Mouse (Mus musculus): Measurements from ENCODE around the gene Nprl2. TPM values are rescaled to one million over a fixed set of nuclear protein-coding genes. Genes with fewer than 3 reads are reported as not detected.
"Not testable (repeated sequence)": the region's sequence is repeated elsewhere in the genome, so short reads cannot be mapped to it uniquely, and the experiment has no call there.

The Nprl2 gene
- polyA plus RNA-seq, 1 experiment from 2014 or later = 73.7 TPM

GRCm38 (mm10) chr9:107563029-107563581 is 21.1 kb downstream of the Nprl2 start, which contains the start of gene Tusc2:
Gene Tusc2, plus strand, starts transcription at chr9:107563255.
- WGBS = under 1% methylated on average over 46 of the region's 46 CpGs
- Histone ChIP-seq H3K9ac (peak within 1 kb of the TSS; percentile 95), H3K9me3 (no peaks in the 10 kb centered on the region), H3K4me1 (replicated peaks) (peaks cover 43% of the 10 kb centered on the region), H3K27ac (replicated peaks) (peak within 1 kb of the TSS; percentile 80), H3K4me3 (peak within 1 kb of the TSS; percentile 97), H3K36me3 (peaks cover 69% of the 10 kb centered on the region), H3K27me3 (no peaks in the 10 kb centered on the region), H3K4me2 (peak within 1 kb of the TSS; percentile 78)
- peak; percentile 94 for ATAC-seq (ENCODE audit: low read depth)

GRCm38 (mm10) chr9:107565556-107565955 is 23.5 kb downstream of the Nprl2 start:
- not testable (repeated sequence) for H3K9ac ChIP-seq; H3K4me3 ChIP-seq; H3K9me3 ChIP-seq; ATAC-seq (ENCODE audit: low read depth); H3K27me3 ChIP-seq
- 42% methylated on average over 5 of the region's 5 CpGs for WGBS
- Histone ChIP-seq H3K36me3 (peaks cover 47% of the 10 kb centered on the region), H3K4me1 (replicated peaks) (peaks cover 56% of the 10 kb centered on the region), H3K4me2 (peak overlapping the region; percentile 78), H3K27ac (replicated peaks) (peak overlapping the region; percentile 23; the same call in 1 of the 2 replicates)

GRCm38 (mm10) chr9:107566041-107566709 is 24.1 kb downstream of the Nprl2 start:
- H3K27me3 ChIP-seq = no peaks in the 10 kb centered on the region
- no peaks in the 10 kb centered on the region for H3K9me3 ChIP-seq
- peaks cover 47% of the 10 kb centered on the region for H3K36me3 ChIP-seq
- ATAC-seq (ENCODE audit: low read depth) = no peak
- H3K27ac ChIP-seq (replicated peaks) = peak overlapping the region; percentile 63; the same call in 1 of the 2 replicates
- peaks cover 63% of the 10 kb centered on the region for H3K4me1 ChIP-seq (replicated peaks)
- H3K9ac ChIP-seq = 0 out of 2 replicates have a peak overlapping the region, but pooled peaks have one; percentile 26
- 0 out of 2 replicates have a peak overlapping the region, but pooled peaks have one; percentile 9 for H3K4me3 ChIP-seq
- H3K4me2 ChIP-seq = peak overlapping the region; percentile 27
- 60% methylated on average over 15 of the region's 15 CpGs for WGBS

GRCm38 (mm10) chr9:107566855-107567254 is 24.8 kb downstream of the Nprl2 start:
- Histone ChIP-seq H3K9ac (no peak overlapping the region), H3K36me3 (peaks cover 47% of the 10 kb centered on the region), H3K4me1 (replicated peaks) (peaks cover 69% of the 10 kb centered on the region), H3K4me3 (no peak overlapping the region), H3K27ac (replicated peaks) (peak overlapping the region; percentile 84; the same call in 1 of the 2 replicates), H3K4me2 (peak overlapping the region; percentile 96; the same call in 1 of the 2 replicates), H3K27me3 (no peaks in the 10 kb centered on the region), H3K9me3 (no peaks in the 10 kb centered on the region)
- no peak for ATAC-seq (ENCODE audit: low read depth)
- 64% methylated on average over 3 of the region's 3 CpGs for WGBS

GRCm38 (mm10) chr9:107567702-107568319 is 25.8 kb downstream of the Nprl2 start, which contains the start of gene Hyal2:
Gene Hyal2, plus strand, starts transcription at chr9:107567945.
- H3K9me3 ChIP-seq = no peaks in the 10 kb centered on the region
- peaks cover 51% of the 10 kb centered on the region for H3K36me3 ChIP-seq
- H3K9ac ChIP-seq = peak within 1 kb of the TSS; percentile 92
- ATAC-seq (ENCODE audit: low read depth) = no peak
- H3K27ac ChIP-seq (replicated peaks) = peak within 1 kb of the TSS; percentile 84
- no peaks in the 10 kb centered on the region for H3K27me3 ChIP-seq
- peak within 1 kb of the TSS; percentile 96 for H3K4me2 ChIP-seq
- peaks cover 71% of the 10 kb centered on the region for H3K4me1 ChIP-seq (replicated peaks)
- 8% methylated on average over 18 of the region's 18 CpGs for WGBS
- H3K4me3 ChIP-seq = peak within 1 kb of the TSS; percentile 85

GRCm38 (mm10) chr9:107568331-107569261 is 26.6 kb downstream of the Nprl2 start:
- Histone ChIP-seq H3K9ac (peak overlapping the region; percentile 92), H3K27ac (replicated peaks) (peak overlapping the region; percentile 84), H3K36me3 (peaks cover 58% of the 10 kb centered on the region), H3K4me2 (peak overlapping the region; percentile 96), H3K27me3 (no peaks in the 10 kb centered on the region), H3K4me3 (peak overlapping the region; percentile 85), H3K9me3 (no peaks in the 10 kb centered on the region), H3K4me1 (replicated peaks) (peaks cover 68% of the 10 kb centered on the region)
- under 1% methylated on average over 41 of the region's 41 CpGs for WGBS
- ATAC-seq (ENCODE audit: low read depth) = peak; percentile 92

GRCm38 (mm10) chr9:107569270-107569669 is 27.2 kb downstream of the Nprl2 start:
- no peaks in the 10 kb centered on the region for H3K9me3 ChIP-seq
- H3K4me2 ChIP-seq = peak overlapping the region; percentile 96
- H3K27me3 ChIP-seq = no peaks in the 10 kb centered on the region
- peak overlapping the region; percentile 85 for H3K4me3 ChIP-seq
- H3K9ac ChIP-seq = peak overlapping the region; percentile 92
- peaks cover 62% of the 10 kb centered on the region for H3K4me1 ChIP-seq (replicated peaks)
- ATAC-seq (ENCODE audit: low read depth) = peak; percentile 33
- peak overlapping the region; percentile 84 for H3K27ac ChIP-seq (replicated peaks)
- WGBS = under 1% methylated on average over 20 of the region's 23 CpGs
- peaks cover 63% of the 10 kb centered on the region for H3K36me3 ChIP-seq

GRCm38 (mm10) chr9:107570016-107570415 is 28.0 kb downstream of the Nprl2 start:
- peak overlapping the region; percentile 92 for H3K9ac ChIP-seq
- ATAC-seq (ENCODE audit: low read depth) = no peak
- WGBS = 54% methylated on average over 13 of the region's 13 CpGs
- H3K27ac ChIP-seq (replicated peaks) = peak overlapping the region; percentile 84
- peaks cover 63% of the 10 kb centered on the region for H3K36me3 ChIP-seq
- H3K9me3 ChIP-seq = no peaks in the 10 kb centered on the region
- peaks cover 59% of the 10 kb centered on the region for H3K4me1 ChIP-seq (replicated peaks)
- peak overlapping the region; percentile 96 for H3K4me2 ChIP-seq
- H3K27me3 ChIP-seq = no peaks in the 10 kb centered on the region
- H3K4me3 ChIP-seq = peak overlapping the region; percentile 85

- WGBS = 93% methylated on average over 21 of the region's 21 CpGs
- Histone ChIP-seq H3K27me3 (no peaks in the 10 kb centered on the region), H3K36me3 (peaks cover 55% of the 10 kb centered on the region), H3K9me3 (no peaks in the 10 kb centered on the region), H3K4me1 (replicated peaks) (peaks cover 54% of the 10 kb centered on the region), H3K9ac (peak overlapping the region; percentile 92), H3K4me2 (peak overlapping the region; percentile 96), H3K27ac (replicated peaks) (no peak overlapping the region), H3K4me3 (peak overlapping the region; percentile 85)
- ATAC-seq (ENCODE audit: low read depth) = no peak
Observed at GRCm38 (mm10) chr9:107570845-107571244, 28.8 kb downstream of the Nprl2 start.

- Histone ChIP-seq H3K4me3 (peak overlapping the region; percentile 85; the same call in 1 of the 2 replicates), H3K27ac (replicated peaks) (no peak overlapping the region), H3K9me3 (no peaks in the 10 kb centered on the region), H3K36me3 (peaks cover 48% of the 10 kb centered on the region), H3K27me3 (no peaks in the 10 kb centered on the region), H3K4me2 (peak overlapping the region; percentile 96), H3K9ac (peak overlapping the region; percentile 92), H3K4me1 (replicated peaks) (peaks cover 60% of the 10 kb centered on the region)
- WGBS = 93% methylated on average over 22 of the region's 22 CpGs
- no peak for ATAC-seq (ENCODE audit: low read depth)
Observed at GRCm38 (mm10) chr9:107571534-107572326, 29.7 kb downstream of the Nprl2 start.

- H3K4me3 ChIP-seq = no peak overlapping the region; the same call in 1 of the 2 replicates
- peaks cover 60% of the 10 kb centered on the region for H3K4me1 ChIP-seq (replicated peaks)
- H3K27me3 ChIP-seq = no peaks in the 10 kb centered on the region
- ATAC-seq (ENCODE audit: low read depth) = no peak
- H3K27ac ChIP-seq (replicated peaks) = no peak overlapping the region
- 0 out of 2 replicates have a peak overlapping the region, but pooled peaks have one; percentile 17 for H3K9ac ChIP-seq
- H3K4me2 ChIP-seq = no peak overlapping the region
- H3K9me3 ChIP-seq = no peaks in the 10 kb centered on the region
- H3K36me3 ChIP-seq = peaks cover 45% of the 10 kb centered on the region
- WGBS = 98% methylated on average over 2 of the region's 2 CpGs
Observed at GRCm38 (mm10) chr9:107572327-107572662, 30.3 kb downstream of the Nprl2 start.

Measured in neural tube, embryonic 13.5 days (tissue).